Mouse (Mus musculus) induced T-regulatory cell, adult 2 months (primary cell): ENCODE data around the gene Ppie.
"Not testable (repeated sequence)": the region's sequence is repeated elsewhere in the genome, so short reads cannot be mapped to it uniquely, and the experiment has no call there.

ENCODE experiments used
- DNase-seq: peaks from one replicate; pipeline ENCODE4 v3.0.0-alpha.2; 2012; ENCODE audit warnings: low read depth

The Ppie gene

DNA sequence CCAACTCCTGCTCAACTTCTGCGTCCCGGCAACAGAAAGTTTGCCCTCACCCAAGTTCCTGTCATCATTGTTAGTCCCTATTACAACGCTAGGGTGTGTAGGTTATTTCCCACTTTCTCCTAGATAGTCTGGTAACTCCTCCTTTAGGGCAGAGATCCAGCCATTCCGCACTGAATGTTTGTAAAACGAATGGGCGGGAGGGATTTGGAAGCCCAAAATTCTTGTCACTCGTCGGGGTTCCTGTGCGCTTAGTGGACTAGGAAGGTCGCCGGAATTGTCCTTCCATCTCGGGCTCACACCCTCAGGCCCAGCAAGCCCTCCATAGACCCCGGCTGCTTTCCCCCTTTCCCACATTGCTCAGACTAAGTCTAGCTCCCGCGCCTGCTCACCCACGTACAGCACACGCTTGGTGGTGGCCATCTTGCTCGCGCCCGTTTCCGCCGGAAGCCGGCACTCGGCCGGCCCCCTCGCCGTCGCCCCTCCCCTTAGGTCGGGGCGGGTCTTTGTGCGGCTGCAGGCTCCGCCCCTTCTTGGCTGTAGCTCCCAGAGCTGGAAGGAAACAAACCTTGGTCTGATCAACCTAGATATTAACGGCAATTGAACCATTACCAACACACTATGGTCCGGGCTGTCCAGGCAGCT, at the start of gene Ppie:
TSS of gene Ppie (minus strand) at position 439 of the 642 bp plus-strand sequence.
- DNase-seq, result peak; percentile 91

DNA sequence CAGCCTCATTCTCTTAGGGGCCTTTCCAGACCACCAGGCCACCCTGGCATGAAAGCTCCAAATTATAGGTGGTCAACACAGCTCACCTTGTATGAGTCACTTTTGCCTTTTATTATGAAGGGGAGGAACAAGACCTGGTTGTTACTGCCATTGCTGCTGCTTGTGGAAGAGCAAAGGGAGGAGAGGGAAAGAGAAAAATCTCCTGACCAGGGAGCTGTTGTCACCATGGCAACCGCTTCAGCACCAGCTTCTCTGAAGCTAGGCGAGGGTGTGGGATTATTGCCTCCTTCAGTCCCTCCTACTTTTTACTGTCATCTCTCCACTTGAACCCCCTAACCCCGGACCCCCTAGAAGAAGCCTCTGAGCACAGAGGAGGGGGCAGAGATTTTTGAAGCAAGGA, 45.1 kb upstream of the Ppie start:
- DNase-seq, result no peak

DNA sequence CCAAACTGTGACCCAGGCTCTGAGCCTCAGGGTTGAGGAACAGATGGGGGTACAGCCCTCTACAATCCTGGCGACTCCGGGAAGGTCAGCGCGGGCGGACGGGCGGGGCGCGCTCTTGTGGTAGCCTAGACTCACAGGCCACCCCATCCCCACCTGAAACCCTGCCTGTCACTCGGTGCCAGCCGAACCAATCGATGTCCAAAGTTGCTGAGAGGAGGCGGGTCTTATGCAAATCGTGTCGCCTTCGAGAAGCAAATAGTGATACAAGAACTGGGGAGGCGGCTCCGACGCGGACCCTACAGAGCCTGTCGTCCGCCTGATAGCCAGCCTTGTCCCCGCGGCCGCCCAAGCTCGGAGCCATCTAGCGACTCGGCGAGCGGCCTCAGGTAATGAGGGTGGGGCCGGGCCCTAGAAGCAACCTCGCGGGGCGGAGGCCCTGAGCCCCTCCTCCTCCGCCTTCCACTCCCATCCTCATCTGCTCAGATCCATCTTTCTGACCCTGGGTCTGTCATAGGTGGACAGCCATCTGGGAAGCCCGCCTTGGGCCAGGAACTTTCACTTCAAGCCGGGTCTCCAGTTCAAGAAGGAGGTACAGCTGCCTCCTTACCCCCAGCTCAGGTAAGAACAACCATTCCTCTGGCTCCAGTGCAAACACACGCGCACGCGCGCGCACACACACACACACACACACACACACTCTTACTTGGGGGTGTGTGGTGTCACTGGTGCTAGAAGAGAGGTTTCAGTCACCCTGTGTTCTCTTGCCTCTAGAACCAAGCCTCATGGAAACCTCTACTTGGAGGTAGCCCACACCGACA, 43.7 kb upstream of the Ppie start:
- peak; percentile 81 for DNase-seq

DNA sequence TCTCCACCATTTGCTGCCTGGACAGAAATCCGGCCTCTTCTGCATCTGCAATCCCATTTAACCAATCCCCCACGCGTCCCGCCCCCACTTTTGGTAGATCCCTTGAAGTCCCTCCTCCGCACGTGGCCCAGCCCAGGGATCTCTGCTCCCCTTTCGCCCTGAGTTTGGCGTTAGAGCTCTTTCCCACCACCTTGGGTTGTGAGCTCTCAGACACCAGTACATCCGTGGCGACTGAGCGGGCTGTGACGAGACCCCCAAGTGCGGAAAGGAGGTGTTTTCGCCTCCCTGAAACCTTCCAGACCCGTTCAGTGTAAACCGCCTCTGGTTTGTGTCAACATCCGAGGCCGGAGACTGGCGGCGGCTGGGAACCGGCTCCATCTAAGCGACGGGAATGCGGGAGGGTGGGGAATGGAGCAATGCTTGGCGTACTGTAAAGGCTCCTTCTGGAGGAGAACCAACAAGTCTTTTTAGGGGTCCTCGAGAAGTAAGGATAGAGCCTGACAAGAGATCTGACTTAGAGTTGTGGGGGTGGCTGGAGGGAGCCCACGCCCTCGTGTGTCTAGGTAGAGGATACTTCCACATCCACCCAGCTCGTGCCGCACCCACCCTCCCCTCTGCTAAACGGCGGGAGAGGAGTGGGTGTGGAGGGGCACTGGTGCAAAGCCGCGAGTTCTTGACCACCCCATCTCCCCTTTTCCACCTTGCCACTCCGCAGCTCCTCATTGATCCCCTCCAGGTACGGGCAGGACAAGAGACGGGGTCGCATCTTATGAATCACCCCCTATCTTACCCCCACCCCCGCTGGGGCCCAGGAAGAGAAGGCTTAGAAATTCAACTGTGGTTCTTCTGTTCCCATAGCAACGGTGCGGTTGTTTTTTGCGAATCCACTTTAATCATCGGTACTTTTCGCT, 42.8 kb upstream of the Ppie start, which contains the start of gene Hpcal4:
TSS of gene Hpcal4 (plus strand) at position 900 of the 911 bp plus-strand sequence.
- peak; percentile 29 for DNase-seq

DNA sequence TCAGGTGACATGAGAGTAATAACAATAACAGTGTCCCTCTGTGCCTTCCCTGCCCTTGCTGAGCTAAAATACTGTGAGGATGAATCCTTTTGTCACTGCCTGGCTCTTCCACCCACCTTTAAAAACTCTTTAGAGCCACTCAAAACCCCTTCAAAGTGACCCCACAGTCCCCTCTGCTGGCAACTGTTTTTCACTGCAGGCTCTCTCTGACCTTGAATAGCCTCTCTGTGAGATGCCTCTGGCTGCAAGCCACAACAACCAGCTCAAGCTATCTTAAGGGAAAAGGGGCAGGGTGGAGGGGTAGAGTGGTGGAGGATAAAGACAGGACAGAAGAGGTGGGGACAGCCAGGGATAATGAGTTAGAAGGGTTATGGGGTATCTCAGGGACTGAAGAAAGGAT, 32.1 kb upstream of the Ppie start:
- DNase-seq, result no peak

DNA sequence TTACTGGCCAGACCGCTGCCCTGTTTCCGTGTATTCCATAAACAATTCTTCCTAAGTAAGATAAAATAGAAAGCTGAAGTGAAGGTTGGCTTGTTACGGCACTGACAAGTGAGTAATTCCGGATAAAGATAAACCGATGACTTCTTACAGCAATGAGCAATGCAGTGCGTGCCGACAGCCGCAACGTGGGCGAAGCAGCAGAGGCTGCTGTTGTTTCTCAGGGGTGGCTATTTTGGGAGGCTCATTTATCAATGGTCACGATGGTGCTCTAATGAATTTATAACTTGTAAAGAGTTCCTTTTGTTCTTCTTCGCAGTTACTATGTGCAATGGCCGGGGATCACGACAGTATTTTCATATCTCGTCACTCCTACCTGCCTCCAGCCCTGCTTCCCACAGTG, 24.4 kb upstream of the Ppie start:
- no peak for DNase-seq

DNA sequence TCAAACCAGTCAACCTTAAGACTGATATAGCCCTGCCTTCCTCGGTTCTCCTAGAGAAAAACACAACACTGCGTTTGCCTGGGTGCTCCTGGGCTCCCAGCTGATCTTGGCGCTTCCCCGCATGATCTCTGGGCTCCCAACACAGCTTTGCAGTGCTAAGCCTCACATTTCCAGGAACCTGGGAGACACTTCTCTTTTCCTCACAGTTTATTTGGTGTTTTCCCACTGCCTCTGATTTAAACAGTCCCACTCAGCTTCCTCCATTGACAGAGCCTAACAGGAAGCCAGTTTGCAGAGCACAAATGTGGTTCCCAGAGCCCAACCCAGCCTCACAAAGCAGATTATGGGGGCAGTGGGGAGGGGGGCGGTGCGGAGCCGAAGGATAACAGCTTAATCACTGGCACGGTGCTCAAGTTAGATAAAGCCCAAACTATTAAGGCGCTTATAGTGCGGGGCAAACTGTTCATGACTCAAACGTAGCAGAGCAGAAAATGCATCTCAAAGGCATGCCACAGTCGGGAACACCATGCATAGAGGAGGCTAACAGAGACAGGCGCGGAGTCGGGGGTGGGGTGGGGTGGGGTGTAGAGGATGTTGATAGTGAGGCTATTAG, 22.7 kb upstream of the Ppie start:
- DNase-seq, result no peak

DNA sequence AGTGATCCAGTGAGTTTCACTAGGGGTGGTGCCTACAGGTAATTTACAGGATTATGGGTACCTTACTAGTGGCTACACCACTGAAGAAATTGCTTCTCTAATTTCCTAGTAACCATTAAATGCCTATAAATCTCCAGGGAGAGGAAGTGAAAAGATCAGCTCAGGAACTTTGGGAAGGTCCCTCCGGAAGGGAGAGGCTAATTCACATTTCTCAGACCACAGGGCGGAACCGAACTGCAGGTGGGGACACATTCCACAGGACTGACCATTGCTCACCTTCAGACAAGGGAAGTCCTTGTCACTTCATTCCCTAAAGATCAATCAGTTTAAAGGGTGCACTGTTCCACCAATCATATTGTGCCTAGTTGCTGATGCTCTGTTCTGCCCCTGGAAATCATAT, 21.5 kb upstream of the Ppie start:
- not testable (repeated sequence) for DNase-seq

DNA sequence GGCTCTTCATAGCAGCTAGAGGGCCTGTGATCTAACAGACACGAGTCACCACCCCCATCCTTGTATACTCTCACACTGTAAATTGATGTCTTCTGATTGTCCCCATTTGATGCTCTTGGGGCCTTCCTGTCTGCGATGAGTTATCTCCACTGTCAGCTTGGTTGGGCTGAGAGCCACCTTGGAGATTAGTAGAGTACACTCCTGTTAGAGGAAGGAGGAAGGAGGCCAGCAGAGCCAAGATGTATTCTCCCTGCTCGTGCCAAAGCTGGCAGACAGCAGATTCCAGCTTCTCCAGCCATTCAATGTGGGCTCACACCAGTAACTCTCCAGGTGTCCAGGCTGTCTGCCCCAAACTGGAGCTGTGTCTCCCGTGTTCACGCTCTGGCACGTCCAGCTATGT, 20.8 kb upstream of the Ppie start:
- DNase-seq, result no peak

DNA sequence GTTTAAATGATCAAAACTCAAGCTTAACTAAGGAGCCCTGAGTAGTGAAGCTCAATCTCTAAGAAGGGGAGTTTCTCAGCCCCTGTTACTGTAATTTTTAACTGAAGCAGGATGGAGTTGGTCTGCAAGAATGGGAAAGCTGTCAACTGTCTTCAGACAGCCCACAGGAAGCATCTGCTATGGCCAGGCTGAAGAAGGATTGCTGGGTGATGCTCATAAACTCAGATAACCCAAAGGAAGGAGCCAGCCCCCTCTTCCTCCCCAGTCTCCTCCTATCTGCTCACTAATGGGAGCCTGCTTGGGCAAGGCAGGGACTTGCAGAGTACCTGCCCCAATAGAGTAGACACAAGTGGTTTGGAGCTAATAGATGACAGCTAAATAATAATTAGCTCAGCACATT, 16.1 kb upstream of the Ppie start:
- no peak for DNase-seq

DNA sequence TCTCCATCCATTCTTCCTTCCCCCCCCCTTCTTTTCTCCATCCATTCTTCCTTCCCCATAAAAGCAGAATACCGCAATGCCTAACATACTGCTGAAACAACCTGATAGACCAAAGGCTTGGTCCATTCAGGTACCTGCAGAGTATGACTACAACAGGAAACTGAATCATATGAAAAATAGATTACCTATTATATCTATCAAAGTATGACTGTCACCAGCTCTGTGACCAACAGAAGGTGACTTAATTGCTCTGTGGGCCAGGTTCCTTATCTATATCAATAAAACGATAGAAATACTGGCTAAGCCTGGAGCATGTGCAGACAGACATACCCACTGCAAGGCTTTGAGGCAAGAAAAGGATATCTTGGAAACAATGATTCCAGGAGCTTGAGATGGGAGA, 15.7 kb upstream of the Ppie start:
- no peak for DNase-seq

DNA sequence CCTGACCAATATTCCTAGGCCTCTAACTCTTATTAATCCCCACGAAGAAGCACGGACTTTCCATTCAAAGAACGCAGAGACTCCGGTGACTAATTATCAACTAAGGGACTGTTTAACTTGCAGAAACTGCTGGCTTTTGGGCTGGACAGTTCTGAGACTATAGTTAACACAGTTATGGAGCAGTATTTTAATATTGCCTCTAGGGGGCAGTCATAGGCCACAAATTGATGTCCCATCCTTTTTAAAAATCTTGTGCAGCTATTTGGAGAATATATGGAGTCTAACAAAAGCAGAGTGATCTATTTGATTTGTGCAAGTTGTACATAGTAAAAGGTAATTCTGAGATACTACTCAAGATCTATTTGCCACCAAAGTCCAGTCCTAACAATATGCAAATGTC, 15.3 kb upstream of the Ppie start:
- DNase-seq, result peak; percentile 57

DNA sequence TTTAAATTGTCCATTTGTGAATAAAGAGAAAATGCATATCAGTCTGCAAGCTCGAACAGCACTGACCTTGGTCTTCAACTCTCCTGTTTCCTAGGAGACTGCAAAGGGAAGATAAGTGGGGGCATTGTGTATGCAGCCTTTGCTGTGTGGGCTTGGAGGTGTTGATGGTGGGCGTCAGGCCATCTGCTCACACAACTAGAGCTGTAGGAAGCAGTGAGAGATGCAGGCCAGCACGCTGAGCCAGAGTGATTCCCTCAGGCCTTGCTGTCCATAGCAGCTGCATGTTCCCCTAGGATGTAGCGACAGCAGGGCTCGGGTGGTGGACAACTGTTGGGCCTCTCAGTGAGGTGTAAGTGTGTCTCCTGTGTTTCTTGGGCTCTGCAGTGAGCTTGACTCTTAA, 13.2 kb upstream of the Ppie start:
- no peak for DNase-seq

DNA sequence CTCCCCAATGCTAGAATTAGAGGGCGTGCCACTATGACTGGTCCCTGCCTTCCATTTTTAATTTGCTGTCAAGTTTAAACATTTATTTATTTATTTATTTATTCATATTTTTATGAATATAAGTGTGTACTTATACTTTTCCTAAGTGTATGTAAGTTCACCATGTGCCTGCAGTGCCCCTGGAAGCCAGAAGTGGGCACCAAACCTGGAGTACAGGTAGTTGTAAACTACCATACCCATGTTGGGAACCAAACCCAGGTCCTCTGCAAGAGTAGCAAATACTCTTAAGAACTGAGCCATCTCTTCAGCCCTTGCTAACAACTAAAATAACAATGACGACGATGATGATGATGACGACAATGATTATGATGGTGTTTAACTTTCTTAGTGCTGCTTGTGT, 12.3 kb upstream of the Ppie start:
- no peak for DNase-seq

DNA sequence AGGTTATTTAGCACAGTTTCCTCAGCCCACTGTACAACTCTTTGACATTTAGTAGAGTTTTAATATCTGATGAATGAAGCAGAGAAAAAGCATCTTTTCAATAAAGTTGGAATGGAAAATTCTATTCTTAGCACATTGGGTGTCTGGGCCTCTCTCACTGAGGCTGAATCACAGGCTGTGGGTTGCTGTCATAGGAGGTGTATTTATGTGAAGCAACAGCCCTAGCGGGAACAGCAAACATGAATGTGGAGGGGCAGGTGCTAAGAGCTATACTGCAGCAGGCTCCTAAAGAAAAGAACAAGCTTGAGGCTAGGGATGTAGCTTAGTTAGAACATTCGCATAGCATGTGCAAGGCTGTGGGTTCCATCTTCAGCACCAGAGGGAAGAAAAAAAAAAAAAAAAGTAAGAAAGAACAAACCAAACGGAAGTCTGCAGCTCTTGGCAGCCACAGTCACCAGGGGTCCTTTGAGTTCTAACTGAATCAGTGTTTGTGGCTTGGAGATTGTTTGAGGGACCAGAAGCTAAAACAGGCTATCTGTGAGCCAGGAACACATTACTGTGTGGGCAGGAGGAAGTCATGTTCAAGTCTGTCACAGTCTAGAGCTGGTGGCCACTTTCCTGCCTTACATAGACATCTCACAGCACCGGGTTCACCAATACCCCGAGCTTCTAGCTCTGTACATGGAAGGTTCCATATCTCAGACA, 7.8 kb upstream of the Ppie start:
- no peak for DNase-seq

DNA sequence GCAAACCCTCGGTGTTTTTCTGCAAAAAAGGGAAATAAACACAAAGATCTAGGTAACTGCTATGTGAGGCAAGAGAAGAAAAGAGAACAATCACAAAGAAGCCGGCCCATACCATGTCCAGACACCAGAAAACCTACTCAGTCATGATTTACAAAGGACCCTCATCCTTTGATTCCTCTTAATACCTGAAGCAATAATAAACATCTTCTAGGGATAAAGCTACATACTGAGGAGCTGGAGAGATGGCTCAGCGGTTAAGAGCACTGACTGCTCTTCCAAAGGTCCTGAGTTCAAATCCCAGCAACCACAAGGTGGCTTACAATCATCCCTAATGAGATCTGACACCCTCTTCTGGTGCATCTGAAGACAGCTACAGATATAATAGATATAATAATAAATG, 2.2 kb downstream of the Ppie start:
- DNase-seq, result no peak

DNA sequence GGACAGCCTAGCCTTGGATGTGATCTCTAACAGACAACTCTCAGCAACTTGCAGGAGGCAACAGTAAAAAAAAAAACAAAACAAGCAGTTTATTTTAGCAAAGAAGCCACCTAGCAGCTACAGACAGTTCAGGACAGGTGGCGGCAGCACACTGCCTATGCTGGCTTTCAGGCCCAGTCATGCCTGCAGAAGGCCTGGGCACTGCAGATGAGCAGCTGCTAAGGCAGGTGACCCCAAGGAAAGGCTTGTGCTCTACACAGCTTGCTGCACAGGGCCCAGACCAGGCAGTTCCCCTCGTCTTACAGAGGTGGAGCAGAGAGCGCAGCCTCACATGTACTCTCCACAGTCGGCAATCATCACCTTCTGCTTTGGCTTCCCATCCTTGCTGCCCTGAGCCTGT, 12.7 kb downstream of the Ppie start:
- no peak for DNase-seq

DNA sequence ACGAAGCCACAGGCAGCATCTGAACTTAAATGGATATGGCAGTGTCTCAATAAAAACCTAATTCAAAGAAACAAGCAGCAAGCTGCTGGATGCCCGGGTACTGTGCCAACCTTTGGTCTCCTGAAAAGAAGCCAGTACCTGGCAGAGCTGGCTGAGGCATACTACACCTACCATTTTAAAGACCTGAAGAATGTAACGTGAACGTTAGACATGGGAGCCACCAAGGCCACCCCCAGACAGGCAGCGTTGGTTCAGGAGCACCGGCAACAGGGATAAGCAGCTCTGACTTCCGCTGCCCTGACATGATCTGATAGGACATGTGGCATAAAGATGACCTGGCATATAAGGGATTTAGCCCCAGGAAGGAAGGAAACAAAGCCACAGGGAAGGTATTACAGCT, 13.1 kb downstream of the Ppie start:
- no peak for DNase-seq

DNA sequence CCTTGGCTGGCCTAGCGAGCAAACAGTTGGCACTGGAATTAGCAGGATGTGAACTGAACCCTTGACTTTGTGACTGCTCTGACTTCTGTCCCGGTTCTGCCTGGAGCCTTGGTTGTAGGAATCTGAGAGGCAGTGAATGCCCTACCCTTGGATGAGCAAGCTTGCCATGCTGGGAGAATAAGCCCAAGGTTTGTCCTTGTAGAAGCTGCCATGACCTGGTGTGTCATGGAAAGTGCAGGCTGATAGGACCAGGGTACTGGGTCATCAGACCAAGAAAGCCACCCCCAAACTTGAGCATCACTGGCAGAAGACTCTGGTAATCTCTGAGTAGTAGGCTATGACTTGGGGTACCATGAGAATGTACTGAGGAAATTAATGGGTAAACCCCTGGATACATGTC, 18.5 kb downstream of the Ppie start:
- DNase-seq, result no peak

DNA sequence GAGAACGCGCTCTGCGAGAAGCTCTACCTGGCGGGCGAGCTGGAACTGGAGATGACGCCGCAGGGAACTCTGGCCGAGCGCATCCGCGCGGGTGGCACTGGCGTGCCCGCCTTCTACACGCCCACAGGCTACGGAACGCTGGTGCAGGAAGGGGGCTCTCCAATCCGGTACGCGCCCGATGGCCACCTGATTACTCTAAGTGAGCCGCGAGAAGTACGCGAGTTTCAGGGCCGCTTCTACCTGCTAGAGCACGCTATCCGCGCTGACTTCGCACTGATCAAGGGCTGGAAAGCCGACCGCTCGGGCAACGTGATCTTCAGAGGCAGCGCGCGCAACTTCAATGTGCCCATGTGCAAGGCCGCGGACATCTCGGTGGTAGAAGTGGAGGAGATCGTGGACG, 23.1 kb downstream of the Ppie start:
- not testable (repeated sequence) for DNase-seq

DNA sequence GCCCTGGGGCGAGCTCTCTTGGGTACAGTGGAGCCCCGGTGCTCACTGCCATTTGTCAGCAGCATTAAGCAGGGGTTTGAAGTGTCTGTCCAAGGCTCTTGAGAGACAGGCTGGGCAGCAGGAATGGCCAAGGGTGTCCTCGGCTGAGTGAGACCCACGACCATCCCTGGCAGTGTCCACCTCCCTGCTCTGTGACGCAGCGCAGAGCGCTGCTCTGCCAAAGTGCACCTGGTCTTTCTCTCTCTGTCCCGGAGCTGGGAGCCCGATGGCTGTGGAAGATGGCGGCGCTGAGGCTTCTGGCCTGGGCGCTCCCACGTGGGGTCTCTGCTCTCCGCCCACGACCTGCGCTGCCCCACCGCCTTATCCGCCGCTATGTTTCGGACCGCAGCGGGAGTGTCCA, 23.7 kb downstream of the Ppie start, which contains the start of gene Oxct2b:
TSS of gene Oxct2b (plus strand) at position 256 of the 400 bp plus-strand sequence.
- no peak for DNase-seq
